Mouse (Mus musculus): ENCODE data around the gene Fbxl12.

- TF ChIP-seq TAL1 (IDR thresholded peaks at IDR 0.05; ENCODE audit: low read length): no peak
- TF ChIP-seq GATA1 (IDR thresholded peaks at IDR 0.05; ENCODE audit: low read length): no peak
Observed at GRCm38 (mm10) chr9:20665925-20666324, 21.4 kb upstream of the Fbxl12 start.

Data from erythroblast, embryonic 14.5 days (primary cell).